Mouse (Mus musculus) megakaryocyte, embryonic 14.5 days (primary cell): ENCODE measurements at regions not wholly inside any gene's neighbourhood (a gene's known extent, or its start where the extent isn't known, plus 50 kb on each side); places are given as distances from the start of the nearest gene placed in this dataset.

Experiments used
- FLI1 ChIP-seq: IDR thresholded peaks from 2 replicates; pipeline ENCODE4 v1.6.1; 2012; ENCODE audit warnings: low read length, inconsistent platforms, mixed read lengths
- GATA1 ChIP-seq: IDR thresholded peaks from 3 replicates; pipeline ENCODE4 v1.6.1; 2012; ENCODE audit warnings: mixed read lengths, low read length, inconsistent platforms, borderline replicate concordance

GRCm38 (mm10) chr7:73303818-73304217 lies 71.5 kb upstream of the Rgma start:
- no peak for TF ChIP-seq GATA1
- TF ChIP-seq FLI1 = no peak
